Mouse (Mus musculus) hindbrain, embryonic 15.5 days (tissue): ENCODE measurements at regions not wholly inside any gene's neighbourhood (a gene's known extent, or its start where the extent isn't known, plus 50 kb on each side); places are given as distances from the start of the nearest gene placed in this dataset. TPM values are rescaled to one million over a fixed set of nuclear protein-coding genes. Genes with fewer than 3 reads are reported as not detected.

ENCODE experiments used
- microRNA-seq: library from miRNA; unstranded; fragments of <30 nt; microRNA quantifications from one replicate; pipeline ENCODE4, GENCODE M21; 2016

Small RNA genes in the stretch of these regions (microRNA-seq; reads per million reads assigned to microRNA genes)
- not detected for gene Gm27878
